Mouse (Mus musculus) neural tube, embryonic 10.5 days (tissue): ENCODE measurements around the gene Hsf4.

Experiments used
- DNase-seq: peaks from one replicate; pipeline ENCODE4 v3.0.0-alpha.2; 2017; ENCODE audit warnings: low spot score; ENCODE audit errors: extremely low spot score

Hsf4 gene

GRCm38 (mm10) chr8:105258911-105259720 lies 10.5 kb upstream of the Hsf4 start:
- peak; percentile 64 for DNase-seq

- DNase-seq, result peak; percentile 86
Measured at GRCm38 (mm10) chr8:105259721-105260320, 9.8 kb upstream of the Hsf4 start.

GRCm38 (mm10) chr8:105260371-105261099 lies 9.1 kb upstream of the Hsf4 start:
- no peak for DNase-seq

GRCm38 (mm10) chr8:105261326-105261980 lies 8.1 kb upstream of the Hsf4 start:
- DNase-seq, result no peak

- no peak for DNase-seq
Measured at GRCm38 (mm10) chr8:105263244-105263912, 6.2 kb upstream of the Hsf4 start.

GRCm38 (mm10) chr8:105264024-105264982 lies 5.3 kb upstream of the Hsf4 start, which contains the start of the genes Tradd and Fbxl8:
Tradd (minus strand) TSS chr8:105264609.
Fbxl8 (plus strand) TSS chr8:105264648.
- DNase-seq, result peak; percentile 77

- no peak for DNase-seq
Measured at GRCm38 (mm10) chr8:105265128-105265527, 4.5 kb upstream of the Hsf4 start.

- peak; percentile 15 for DNase-seq
Measured at GRCm38 (mm10) chr8:105266775-105267174, 2.8 kb upstream of the Hsf4 start.

- peak; percentile 80 for DNase-seq
Measured at GRCm38 (mm10) chr8:105268342-105269074, 1.1 kb upstream of the Hsf4 start.

GRCm38 (mm10) chr8:105269075-105269458 lies 534 bp upstream of the Hsf4 start:
- no peak for DNase-seq

GRCm38 (mm10) chr8:105270101-105270915 lies 707 bp downstream of the Hsf4 start:
- no peak for DNase-seq

- no peak for DNase-seq
Measured at GRCm38 (mm10) chr8:105270916-105271186, 1.2 kb downstream of the Hsf4 start.

- DNase-seq, result no peak
Measured at GRCm38 (mm10) chr8:105275387-105275786, 5.8 kb downstream of the Hsf4 start.

GRCm38 (mm10) chr8:105275840-105276239 lies 6.2 kb downstream of the Hsf4 start, which contains the start of gene Nol3:
Nol3 (plus strand) TSS chr8:105276140.
- no peak for DNase-seq

- no peak for DNase-seq
Measured at GRCm38 (mm10) chr8:105276292-105277120, 6.9 kb downstream of the Hsf4 start.

GRCm38 (mm10) chr8:105278911-105279334 lies 9.3 kb downstream of the Hsf4 start:
- no peak for DNase-seq

- DNase-seq, result no peak
Measured at GRCm38 (mm10) chr8:105280567-105280966, 11.0 kb downstream of the Hsf4 start.

- no peak for DNase-seq
Measured at GRCm38 (mm10) chr8:105281821-105282220, 12.2 kb downstream of the Hsf4 start.
